Mouse (Mus musculus): ENCODE data around the gene Ctnnd2. TPM values are rescaled to one million over a fixed set of nuclear protein-coding genes. Genes with fewer than 3 reads are reported as not detected.
"Not testable (repeated sequence)": the region's sequence is repeated elsewhere in the genome, so short reads cannot be mapped to it uniquely, and the experiment has no call there.

Gene Ctnnd2
- total RNA-seq (2021): under 1 TPM; 0.14 to 0.18 TPM

GRCm38 (mm10) chr15:30172391-30173281 is at the start of gene Ctnnd2:
TSS of gene Ctnnd2 (plus strand) at chr15:30172593.
- intact Hi-C loops (cut with DNase I): no loop called here
- DNase-seq (ENCODE audit: low spot score): no peak

- no peak for DNase-seq (ENCODE audit: low spot score)
- intact Hi-C loops (cut with DNase I): no loop called here
These were observed 41.7 kb upstream of the Ctnnd2 start for GRCm38 (mm10) chr15:30130705-30131104.

GRCm38 (mm10) chr15:30139626-30140025 is 32.8 kb upstream of the Ctnnd2 start:
- DNase-seq (ENCODE audit: low spot score); intact Hi-C loops (cut with DNase I): not testable (repeated sequence)

DNA sequence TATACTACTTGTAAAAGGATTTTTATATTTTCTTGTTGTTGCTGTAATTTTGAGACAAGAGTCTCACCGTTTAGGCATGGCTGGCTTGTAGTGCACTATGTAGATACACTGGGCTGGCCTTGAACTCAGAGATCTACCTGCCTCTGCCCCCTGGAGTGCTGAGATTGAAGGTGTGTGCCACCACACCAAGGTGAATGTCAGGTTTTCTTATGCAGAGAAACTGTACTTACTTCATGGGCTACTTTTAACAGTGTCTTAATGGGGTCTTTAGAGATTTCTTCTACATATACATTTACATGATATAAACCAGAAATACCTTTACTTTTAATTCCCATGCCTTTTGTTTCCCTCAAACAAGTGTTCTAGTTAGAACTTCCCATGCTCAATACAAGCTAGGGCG is 27.0 kb upstream of the Ctnnd2 start:
- DNase-seq (ENCODE audit: low spot score): no peak
- intact Hi-C loops (cut with DNase I): no loop called here

GRCm38 (mm10) chr15:30152176-30152575 is 20.2 kb upstream of the Ctnnd2 start:
- intact Hi-C loops (cut with DNase I): no loop called here
- DNase-seq (ENCODE audit: low spot score): no peak

GRCm38 (mm10) chr15:30157975-30158374 is 14.4 kb upstream of the Ctnnd2 start:
- intact Hi-C loops (cut with DNase I): no loop called here
- no peak for DNase-seq (ENCODE audit: low spot score)

DNA sequence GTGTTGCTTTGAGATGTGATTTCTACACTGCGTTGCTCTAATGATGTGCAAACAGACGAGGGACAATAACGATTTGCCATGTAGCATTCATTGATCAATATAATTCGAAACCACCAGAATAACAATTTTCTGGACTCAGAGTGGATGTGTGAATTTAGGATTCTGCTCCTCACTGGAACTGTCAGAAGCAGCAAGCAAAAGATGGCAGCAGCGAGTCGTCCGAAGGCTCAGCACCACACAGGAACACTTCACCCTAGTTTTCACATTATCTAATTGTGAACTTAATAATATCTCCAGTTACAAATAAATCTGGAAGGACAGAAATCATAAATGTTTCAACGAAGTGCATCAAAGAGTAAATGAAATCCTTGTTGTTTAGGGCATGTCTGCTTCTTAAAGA is 2.4 kb upstream of the Ctnnd2 start:
- no peak for DNase-seq (ENCODE audit: low spot score)
- intact Hi-C loops (cut with DNase I): no loop called here

GRCm38 (mm10) chr15:30171493-30172195 is 749 bp upstream of the Ctnnd2 start:
- intact Hi-C loops (cut with DNase I): no loop called here
- no peak for DNase-seq (ENCODE audit: low spot score)

- intact Hi-C loops (cut with DNase I): no loop called here
- DNase-seq (ENCODE audit: low spot score): no peak
These were observed 1.1 kb downstream of the Ctnnd2 start for GRCm38 (mm10) chr15:30173370-30173941.

GRCm38 (mm10) chr15:30174321-30174720 is 1.9 kb downstream of the Ctnnd2 start:
- intact Hi-C loops (cut with DNase I): no loop called here

DNA sequence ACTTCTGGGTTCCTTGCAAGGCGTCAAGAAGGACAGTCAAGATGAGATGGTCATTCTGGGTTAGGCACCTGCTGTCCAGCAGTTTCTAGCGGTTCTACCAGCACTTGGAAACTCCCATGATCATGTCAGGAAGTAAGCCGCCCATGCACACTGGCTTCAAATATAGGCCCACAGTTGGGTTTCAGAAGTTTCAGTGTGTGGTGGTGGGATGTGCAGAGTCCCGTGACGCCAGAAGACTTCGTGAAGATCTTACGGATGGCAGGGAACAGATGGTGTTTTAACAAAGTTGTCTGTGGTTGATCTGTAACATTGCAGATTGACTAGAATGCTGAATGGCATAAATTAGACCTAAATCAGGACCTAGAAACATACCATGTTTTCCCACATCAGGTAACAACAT is 11.6 kb downstream of the Ctnnd2 start:
- intact Hi-C loops (cut with DNase I): no loop called here
- no peak for DNase-seq (ENCODE audit: low spot score)

More at GRCm38 (mm10) chr15:30174321-30174720, 1.9 kb downstream of the Ctnnd2 start:
- no peak for DNase-seq (ENCODE audit: low spot score)

- DNase-seq (ENCODE audit: low spot score): no peak
- intact Hi-C loops (cut with DNase I): no loop called here
These were observed 18.5 kb downstream of the Ctnnd2 start for GRCm38 (mm10) chr15:30190872-30191271.

DNA sequence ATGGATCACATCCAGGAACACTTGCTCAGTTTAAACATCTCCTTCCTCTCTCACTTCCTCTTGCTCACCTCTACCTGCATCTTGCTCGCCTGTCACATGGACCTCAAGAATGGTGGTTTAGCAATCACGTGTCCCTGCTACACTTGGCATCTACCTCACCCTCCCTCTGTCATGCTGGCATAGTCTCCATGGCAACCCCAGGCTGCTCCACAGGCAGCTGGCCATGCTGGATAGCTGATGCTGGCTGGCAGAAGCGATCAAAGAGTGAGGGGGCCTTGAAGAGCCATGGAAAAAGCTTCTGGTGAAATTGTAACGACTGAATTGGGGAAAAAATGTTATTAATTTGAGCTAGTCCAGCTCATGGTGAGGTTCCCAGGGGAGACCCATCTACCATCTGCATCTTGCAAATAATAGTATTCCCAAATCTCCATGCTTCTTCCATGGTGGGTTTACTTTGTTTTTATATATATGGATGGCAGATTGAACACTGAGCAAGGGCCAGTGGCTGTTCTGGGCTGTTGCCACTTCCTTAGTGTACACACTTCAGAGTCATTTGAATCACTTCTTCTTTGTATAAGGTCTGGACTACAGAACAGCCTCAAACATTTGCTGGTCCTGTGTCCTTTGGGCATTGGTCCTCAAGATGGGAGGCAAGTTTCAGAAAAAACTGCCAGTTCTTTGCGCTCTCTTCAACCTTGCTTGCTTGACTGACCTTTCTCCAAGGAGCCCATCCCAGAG is 19.7 kb downstream of the Ctnnd2 start:
- intact Hi-C loops (cut with DNase I): no loop called here

DNA sequence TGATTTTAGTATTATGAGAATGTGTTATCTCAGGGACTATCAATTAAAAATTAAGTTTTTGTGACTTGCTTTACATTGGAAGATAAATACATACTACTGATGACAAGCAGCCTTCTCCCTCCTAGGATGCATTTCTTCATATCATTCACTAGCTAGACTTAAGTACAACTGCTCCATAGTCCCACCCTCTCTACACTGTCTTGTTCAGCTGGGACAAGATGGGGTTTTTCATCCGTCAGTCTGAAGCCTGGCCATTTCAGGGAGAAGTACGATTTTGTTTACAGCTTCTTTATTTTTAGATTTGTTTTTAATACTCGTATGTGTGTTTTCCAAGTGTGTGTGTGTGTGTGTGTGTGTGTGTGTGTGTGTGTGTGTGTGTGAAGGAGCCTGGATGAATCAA is 26.0 kb downstream of the Ctnnd2 start:
- DNase-seq (ENCODE audit: low spot score): no peak
- intact Hi-C loops (cut with DNase I): no loop called here

More for the DNA sequence above, 19.7 kb downstream of the Ctnnd2 start:
- DNase-seq (ENCODE audit: low spot score): no peak

DNA sequence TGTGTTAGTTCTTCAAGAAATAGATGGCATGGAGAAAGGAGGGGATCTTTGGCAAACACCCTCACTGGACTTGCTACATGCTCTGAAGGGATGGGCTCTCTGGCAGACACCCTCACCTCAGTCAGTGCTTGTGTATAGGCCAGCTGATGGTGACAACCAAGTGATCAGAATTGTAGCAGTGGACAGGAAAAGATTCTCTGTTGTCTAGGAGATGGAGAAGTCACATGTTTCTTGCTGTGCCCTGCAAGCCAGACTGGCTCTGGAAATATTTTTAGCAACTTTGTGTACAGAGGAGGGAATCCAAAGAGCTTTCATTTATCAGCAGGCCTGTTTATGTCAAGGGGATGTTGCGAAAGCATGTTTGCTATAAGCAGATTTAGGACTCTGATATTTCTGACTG is 27.4 kb downstream of the Ctnnd2 start:
- no peak for DNase-seq (ENCODE audit: low spot score)
- intact Hi-C loops (cut with DNase I): no loop called here

DNA sequence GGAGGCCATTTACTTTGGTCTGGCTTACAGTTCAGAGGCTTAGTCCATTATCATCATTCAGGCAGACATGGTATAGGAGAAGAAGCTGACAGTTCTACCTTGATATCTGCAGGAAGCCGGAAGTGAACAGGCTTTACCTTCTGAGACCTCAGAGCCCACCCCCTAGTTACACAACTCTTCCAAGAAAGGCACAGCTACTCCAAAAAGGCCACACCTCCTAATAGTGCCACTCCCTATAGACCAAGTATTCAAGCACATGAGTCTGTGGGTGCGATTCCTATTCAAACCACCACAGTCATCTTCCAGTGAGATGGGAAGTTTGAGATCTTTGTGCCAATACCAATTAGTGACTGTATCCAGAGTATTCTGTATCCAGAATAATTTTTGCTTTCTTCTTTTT is 28.8 kb downstream of the Ctnnd2 start:
- intact Hi-C loops (cut with DNase I): no loop called here
- DNase-seq (ENCODE audit: low spot score): no peak

DNA sequence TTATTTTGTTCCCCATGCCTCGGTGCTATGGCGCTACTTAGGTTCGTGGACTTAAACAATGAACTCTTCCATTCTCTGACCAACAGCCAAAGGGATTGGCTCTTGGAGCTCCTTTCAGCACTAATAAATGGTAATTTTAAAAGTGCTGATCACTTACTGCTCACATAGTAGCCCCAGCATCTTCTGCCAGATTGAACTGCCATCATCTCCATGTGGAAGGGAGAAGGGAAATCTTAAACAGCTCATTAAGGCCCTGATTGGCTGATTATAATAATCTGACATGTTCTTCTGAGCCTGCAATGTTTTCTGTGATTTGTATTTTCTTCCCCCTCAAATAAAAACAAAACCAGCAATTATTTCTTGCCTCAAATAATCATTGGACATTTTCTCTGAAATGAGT is 29.2 kb downstream of the Ctnnd2 start:
- no peak for DNase-seq (ENCODE audit: low spot score)
- intact Hi-C loops (cut with DNase I): no loop called here

- intact Hi-C loops (cut with DNase I): no loop called here
- DNase-seq (ENCODE audit: low spot score): no peak
These were observed 40.4 kb downstream of the Ctnnd2 start for GRCm38 (mm10) chr15:30212746-30213145.

DNA sequence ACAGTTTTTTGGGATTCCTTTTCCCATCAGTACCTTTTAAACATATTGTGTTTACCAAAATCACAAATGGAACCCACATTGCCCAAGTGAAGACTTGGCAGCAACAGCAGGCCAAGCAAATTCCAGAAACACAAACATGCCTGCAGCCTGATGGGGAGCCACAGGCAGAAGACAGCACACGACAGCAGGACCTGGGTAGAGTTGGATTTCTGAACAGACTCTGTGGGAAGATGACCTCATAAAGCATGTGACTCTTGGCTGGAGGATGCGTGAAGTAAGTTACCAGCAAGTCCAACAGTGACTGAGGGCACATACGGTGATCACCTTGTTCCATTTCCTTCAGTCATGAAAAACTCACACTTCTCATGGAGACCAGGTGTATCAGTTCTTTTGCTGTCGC is 43.5 kb downstream of the Ctnnd2 start:
- intact Hi-C loops (cut with DNase I): no loop called here
- no peak for DNase-seq (ENCODE audit: low spot score)

DNA sequence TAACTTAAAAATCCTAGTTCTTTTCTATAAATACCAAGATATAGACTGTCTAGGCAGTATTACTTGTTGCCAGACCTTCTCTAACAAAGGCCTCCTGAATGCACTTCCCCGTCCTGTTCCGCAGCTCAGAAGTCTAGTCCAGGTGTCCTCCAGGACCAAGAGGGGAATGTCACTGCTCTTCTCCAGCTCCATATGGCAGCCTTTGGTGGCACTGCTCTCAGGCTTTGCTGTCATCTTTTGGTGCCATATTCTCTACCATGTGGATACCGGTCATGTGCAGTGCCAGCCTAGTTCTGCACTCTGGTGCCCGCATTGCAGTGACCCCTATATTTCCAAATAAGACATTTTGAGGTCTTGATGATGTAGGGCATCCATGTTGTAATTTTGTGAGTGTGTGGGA is 56.7 kb downstream of the Ctnnd2 start:
- DNase-seq (ENCODE audit: low spot score): no peak
- intact Hi-C loops (cut with DNase I): no loop called here
